Mouse (Mus musculus): ENCODE data around the gene Smyd4. TPM values are rescaled to one million over a fixed set of nuclear protein-coding genes. Genes with fewer than 3 reads are reported as not detected.

Gene Smyd4
- total and polyA plus RNA-seq, 2 experiments from 2014 or later: 14.1 to 17.7 TPM

- ATAC-seq: peak; percentile 92
- 40% methylated on average over 11 of the region's 11 CpGs for WGBS
Observed at GRCm38 (mm10) chr11:75431307-75431706, 83.1 kb downstream of the Smyd4 start.

GRCm38 (mm10) chr11:75434138-75434537, 85.9 kb downstream of the Smyd4 start:
- no peaks in the 10 kb centered on the region for H3K27me3 ChIP-seq (ENCODE audit: insufficient read depth, low read length)
- no peaks in the 10 kb centered on the region for H3K9me3 ChIP-seq (ENCODE audit: low read length)
- H3K9ac ChIP-seq (replicated peaks; ENCODE audit: low read length): no peak overlapping the region
- no peak overlapping the region for H3K27ac ChIP-seq
- DNase-seq (ENCODE audit: low spot score): no peak
- no peak overlapping the region for H3K4me3 ChIP-seq (ENCODE audit: low read length)
- H3K4me2 ChIP-seq (ENCODE audit: low read depth, low read length): no peak overlapping the region
- H3K4me1 ChIP-seq (ENCODE audit: insufficient read depth, low read length): no peaks in the 10 kb centered on the region
- 86% methylated on average over 5 of the region's 5 CpGs for WGBS
- no peak for ATAC-seq
- no peak for TF ChIP-seq CTCF (IDR thresholded peaks at IDR 0.05; ENCODE audit: low read depth)
- H3K36me3 ChIP-seq (ENCODE audit: insufficient read depth, low read length): no peaks in the 10 kb centered on the region

More at GRCm38 (mm10) chr11:75431307-75431706, 83.1 kb downstream of the Smyd4 start:
- no peak overlapping the region for H3K27ac ChIP-seq
- no peaks in the 10 kb centered on the region for H3K27me3 ChIP-seq (ENCODE audit: insufficient read depth, low read length)
- no peaks in the 10 kb centered on the region for H3K4me1 ChIP-seq (ENCODE audit: insufficient read depth, low read length)
- TF ChIP-seq CTCF (IDR thresholded peaks at IDR 0.05; ENCODE audit: low read depth): no peak
- H3K9me3 ChIP-seq (ENCODE audit: low read length): no peaks in the 10 kb centered on the region
- H3K4me2 ChIP-seq (ENCODE audit: low read depth, low read length): peak overlapping the region; percentile 2; the same call in 1 of the 2 replicates
- H3K36me3 ChIP-seq (ENCODE audit: insufficient read depth, low read length): no peaks in the 10 kb centered on the region
- no peak overlapping the region for H3K4me3 ChIP-seq (ENCODE audit: low read length)
- no peak overlapping the region for H3K9ac ChIP-seq (replicated peaks; ENCODE audit: low read length)
- peak; percentile 79 for DNase-seq (ENCODE audit: low spot score)

GRCm38 (mm10) chr11:75438194-75438593, 90.0 kb downstream of the Smyd4 start:
- Histone ChIP-seq H3K4me3 (ENCODE audit: low read length) (no peak overlapping the region), H3K27ac (no peak overlapping the region), H3K27me3 (ENCODE audit: insufficient read depth, low read length) (no peaks in the 10 kb centered on the region), H3K9me3 (ENCODE audit: low read length) (no peaks in the 10 kb centered on the region), H3K9ac (replicated peaks; ENCODE audit: low read length) (no peak overlapping the region), H3K4me1 (ENCODE audit: insufficient read depth, low read length) (no peaks in the 10 kb centered on the region), H3K36me3 (ENCODE audit: insufficient read depth, low read length) (peaks cover 9% of the 10 kb centered on the region), H3K4me2 (ENCODE audit: low read depth, low read length) (no peak overlapping the region)
- DNase-seq (ENCODE audit: low spot score) (no peak), ATAC-seq (no peak)
- no peak for TF ChIP-seq CTCF (IDR thresholded peaks at IDR 0.05; ENCODE audit: low read depth)
- 83% methylated on average over 13 of the region's 13 CpGs for WGBS

- peaks cover 9% of the 10 kb centered on the region for H3K36me3 ChIP-seq (ENCODE audit: insufficient read depth, low read length)
- no peak overlapping the region for H3K9ac ChIP-seq (replicated peaks; ENCODE audit: low read length)
- H3K27me3 ChIP-seq (ENCODE audit: insufficient read depth, low read length): no peaks in the 10 kb centered on the region
- H3K4me2 ChIP-seq (ENCODE audit: low read depth, low read length): no peak overlapping the region
- no peak overlapping the region for H3K4me3 ChIP-seq (ENCODE audit: low read length)
- H3K9me3 ChIP-seq (ENCODE audit: low read length): no peaks in the 10 kb centered on the region
- no peaks in the 10 kb centered on the region for H3K4me1 ChIP-seq (ENCODE audit: insufficient read depth, low read length)
- WGBS: 89% methylated on average over 3 of the region's 3 CpGs
- no peak for TF ChIP-seq CTCF (IDR thresholded peaks at IDR 0.05; ENCODE audit: low read depth)
- ATAC-seq (no peak), DNase-seq (ENCODE audit: low spot score) (no peak)
- no peak overlapping the region for H3K27ac ChIP-seq
Observed at GRCm38 (mm10) chr11:75438804-75439203, 90.6 kb downstream of the Smyd4 start.

GRCm38 (mm10) chr11:75439363-75439762, 91.1 kb downstream of the Smyd4 start, which contains the start of gene Serpinf2:
Gene Serpinf2, minus strand, starts transcription at chr11:75439591.
- H3K4me1 ChIP-seq (ENCODE audit: insufficient read depth, low read length): no peaks in the 10 kb centered on the region
- TF ChIP-seq CTCF (IDR thresholded peaks at IDR 0.05; ENCODE audit: low read depth): no peak
- DNase-seq (ENCODE audit: low spot score): no peak
- no peak for ATAC-seq
- H3K9me3 ChIP-seq (ENCODE audit: low read length): no peaks in the 10 kb centered on the region
- no peak within 1 kb of the TSS for H3K4me2 ChIP-seq (ENCODE audit: low read depth, low read length)
- H3K27ac ChIP-seq: no peak within 1 kb of the TSS
- peaks cover 9% of the 10 kb centered on the region for H3K36me3 ChIP-seq (ENCODE audit: insufficient read depth, low read length)
- H3K9ac ChIP-seq (replicated peaks; ENCODE audit: low read length): no peak within 1 kb of the TSS
- no peaks in the 10 kb centered on the region for H3K27me3 ChIP-seq (ENCODE audit: insufficient read depth, low read length)
- no peak within 1 kb of the TSS for H3K4me3 ChIP-seq (ENCODE audit: low read length)
- 83% methylated on average over 6 of the region's 6 CpGs for WGBS

- H3K27me3 ChIP-seq (ENCODE audit: insufficient read depth, low read length): no peaks in the 10 kb centered on the region
- no peak for ATAC-seq
- no peak overlapping the region for H3K4me3 ChIP-seq (ENCODE audit: low read length)
- no peak overlapping the region for H3K9ac ChIP-seq (replicated peaks; ENCODE audit: low read length)
- 98% methylated on average over 3 of the region's 3 CpGs for WGBS
- no peak overlapping the region for H3K4me2 ChIP-seq (ENCODE audit: low read depth, low read length)
- H3K4me1 ChIP-seq (ENCODE audit: insufficient read depth, low read length): no peaks in the 10 kb centered on the region
- DNase-seq (ENCODE audit: low spot score): no peak
- no peaks in the 10 kb centered on the region for H3K9me3 ChIP-seq (ENCODE audit: low read length)
- peaks cover 9% of the 10 kb centered on the region for H3K36me3 ChIP-seq (ENCODE audit: insufficient read depth, low read length)
- no peak for TF ChIP-seq CTCF (IDR thresholded peaks at IDR 0.05; ENCODE audit: low read depth)
- no peak overlapping the region for H3K27ac ChIP-seq
Observed at GRCm38 (mm10) chr11:75439951-75440350, 91.7 kb downstream of the Smyd4 start.

GRCm38 (mm10) chr11:75441034-75441433, 92.8 kb downstream of the Smyd4 start:
- ATAC-seq (no peak), DNase-seq (ENCODE audit: low spot score) (no peak)
- no peaks in the 10 kb centered on the region for H3K9me3 ChIP-seq (ENCODE audit: low read length)
- WGBS: 81% methylated on average over 7 of the region's 7 CpGs
- no peak overlapping the region for H3K4me2 ChIP-seq (ENCODE audit: low read depth, low read length)
- no peak overlapping the region for H3K4me3 ChIP-seq (ENCODE audit: low read length)
- peaks cover 9% of the 10 kb centered on the region for H3K36me3 ChIP-seq (ENCODE audit: insufficient read depth, low read length)
- no peak for TF ChIP-seq CTCF (IDR thresholded peaks at IDR 0.05; ENCODE audit: low read depth)
- no peak overlapping the region for H3K9ac ChIP-seq (replicated peaks; ENCODE audit: low read length)
- no peaks in the 10 kb centered on the region for H3K4me1 ChIP-seq (ENCODE audit: insufficient read depth, low read length)
- H3K27me3 ChIP-seq (ENCODE audit: insufficient read depth, low read length): no peaks in the 10 kb centered on the region
- no peak overlapping the region for H3K27ac ChIP-seq

Measured in hindbrain, postnatal 0 days (tissue).